Mouse (Mus musculus): ENCODE data around the gene Hic2.

- TF ChIP-seq POLR2A (IDR thresholded peaks at IDR 0.05; ENCODE audit: borderline replicate concordance, insufficient read depth, low read length) = peak; percentile 72
- TF ChIP-seq CTCF (IDR thresholded peaks at IDR 0.05; ENCODE audit: borderline replicate concordance, insufficient read depth, low read depth, low read length) = no peak
Observed at GRCm38 (mm10) chr16:17232794-17233701, at the start of gene Hic2.
